ENCODE assay signal across 15 mouse cellular contexts in genomic region chr13:70903150-70903549, GRCm38 (mm10).
"Had no signal": no experiment of that assay in that cellular context is flagged by ENCODE, and none has a peak within 500 bp of the region (broad histone marks: within the 10 kb centered on the region; RNA-seq: fewer than 3 reads in every experiment).

No protein-coding gene starts in this region.

- H3K9me3 ChIP-seq: lung, embryonic 15.5 days; midbrain, embryonic 13.5 days; midbrain, embryonic 15.5 days; neural tube, embryonic 12.5 days; stomach, embryonic 15.5 days had no signal

- H3K4me3 ChIP-seq: lung, embryonic 15.5 days; midbrain, embryonic 13.5 days; midbrain, embryonic 15.5 days; neural tube, embryonic 12.5 days; stomach, embryonic 15.5 days had no signal

- H3K4me1 ChIP-seq: lung, embryonic 15.5 days; megakaryocyte, embryonic 14.5 days; midbrain, embryonic 15.5 days; stomach, embryonic 15.5 days had no signal

- H3K9ac ChIP-seq: liver, postnatal 0 days; lung, embryonic 15.5 days; midbrain, embryonic 13.5 days; midbrain, embryonic 15.5 days; neural tube, embryonic 12.5 days; stomach, embryonic 15.5 days had no signal

- H3K36me3 ChIP-seq: lung, embryonic 15.5 days; midbrain, embryonic 13.5 days; midbrain, embryonic 15.5 days; neural tube, embryonic 12.5 days; stomach, embryonic 15.5 days had no signal

- DNase-seq: lung, adult 2 months; lung, postnatal 10 days; thymus, adult 2 months; thymus, postnatal 25 days; thymus, postnatal 4 days had no signal

- H3K4me2 ChIP-seq: lung, embryonic 15.5 days; midbrain, embryonic 11.5 days; midbrain, embryonic 13.5 days; midbrain, embryonic 15.5 days; neural tube, embryonic 12.5 days; stomach, embryonic 15.5 days had no signal

- H3K27me3 ChIP-seq: lung, embryonic 15.5 days; megakaryocyte, embryonic 14.5 days; midbrain, embryonic 13.5 days; midbrain, embryonic 15.5 days; neural tube, embryonic 12.5 days; stomach, embryonic 15.5 days had no signal

- H3K27ac ChIP-seq: lung, embryonic 15.5 days; macrophage; midbrain, embryonic 13.5 days; midbrain, embryonic 15.5 days; neural tube, embryonic 12.5 days; stomach, embryonic 15.5 days; stomach, postnatal 0 days had no signal

- ATAC-seq: midbrain, embryonic 13.5 days; midbrain, embryonic 15.5 days had no signal
